Mouse (Mus musculus) ES-E14 (cell line): Measurements from ENCODE around the gene Eml3.
"Not testable (repeated sequence)": the region's sequence is repeated elsewhere in the genome, so short reads cannot be mapped to it uniquely, and the experiment has no call there.

Experiments used
- CHD2 ChIP-seq: IDR thresholded peaks from 2 replicates; pipeline ENCODE4 v1.6.1; 2014; ENCODE audit warnings: mild to moderate bottlenecking, low read depth, low read length, inconsistent platforms
- MAFK ChIP-seq: IDR thresholded peaks from 2 replicates; pipeline ENCODE4 v1.6.1; 2014; ENCODE audit warnings: mild to moderate bottlenecking, low read depth, low read length, inconsistent platforms; ENCODE audit not compliant: insufficient read depth
- ZNF384 ChIP-seq: IDR thresholded peaks from 2 replicates; pipeline ENCODE4 v1.6.1; 2012; ENCODE audit warnings: low read depth, low read length, inconsistent platforms

DNA sequence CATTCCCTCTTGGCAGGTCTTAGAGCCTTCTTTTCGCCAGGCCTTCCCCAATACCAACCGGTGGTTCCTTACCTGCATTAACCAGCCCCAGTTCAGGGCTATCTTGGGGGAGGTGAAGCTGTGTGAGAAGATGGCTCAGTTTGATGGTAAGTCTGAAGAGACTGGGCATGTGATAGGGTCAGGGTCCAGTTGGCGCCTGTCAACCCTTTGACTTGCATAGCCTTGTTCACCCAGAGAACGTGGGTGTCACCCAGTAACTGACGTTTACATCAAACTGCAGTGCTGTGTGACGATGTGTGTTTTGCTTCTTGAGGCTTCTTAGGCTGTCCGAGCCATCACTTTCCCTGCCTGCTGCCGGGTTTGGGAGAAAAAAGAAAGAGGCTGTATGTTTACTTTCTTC, 43.1 kb downstream of the Eml3 start:
- not testable (repeated sequence) for TF ChIP-seq CHD2, MAFK, ZNF384
